Mouse (Mus musculus): ENCODE measurements around the gene Cpeb4.

Gene Cpeb4

GRCm38 (mm10) chr11:31896905-31897304 lies 24.9 kb downstream of the Cpeb4 start:
- peak in 1 of 2 experiments; percentile 56 for DNase-seq (ENCODE audit: low spot score in 2 of 2)

- DNase-seq (ENCODE audit: low spot score in 2 of 2), result no peak
Measured at GRCm38 (mm10) chr11:31899166-31899565, 27.2 kb downstream of the Cpeb4 start.

- no peak for DNase-seq (ENCODE audit: low spot score in 2 of 2)
Measured at GRCm38 (mm10) chr11:31900736-31901135, 28.7 kb downstream of the Cpeb4 start.

- DNase-seq (ENCODE audit: low spot score in 2 of 2), result no peak
Measured at GRCm38 (mm10) chr11:31902251-31903001, 30.4 kb downstream of the Cpeb4 start.

- DNase-seq (ENCODE audit: low spot score in 2 of 2), result no peak
Measured at GRCm38 (mm10) chr11:31906499-31906898, 34.5 kb downstream of the Cpeb4 start.

GRCm38 (mm10) chr11:31907650-31908049 lies 35.6 kb downstream of the Cpeb4 start:
- DNase-seq (ENCODE audit: low spot score in 2 of 2), result no peak

GRCm38 (mm10) chr11:31912958-31913357 lies 40.9 kb downstream of the Cpeb4 start:
- DNase-seq (ENCODE audit: low spot score in 2 of 2), result no peak

GRCm38 (mm10) chr11:31917769-31918168 lies 45.8 kb downstream of the Cpeb4 start:
- no peak for DNase-seq (ENCODE audit: low spot score in 2 of 2)

- DNase-seq (ENCODE audit: low spot score in 2 of 2), result no peak
Measured at GRCm38 (mm10) chr11:31930051-31930450, 58.0 kb downstream of the Cpeb4 start.

- DNase-seq (ENCODE audit: low spot score in 2 of 2), result no peak
Measured at GRCm38 (mm10) chr11:31935652-31936051, 63.6 kb downstream of the Cpeb4 start.

- DNase-seq (ENCODE audit: low spot score in 2 of 2), result no peak
Measured at GRCm38 (mm10) chr11:31936910-31937525, 65.0 kb downstream of the Cpeb4 start.

- DNase-seq (ENCODE audit: low spot score in 2 of 2), result no peak
Measured at GRCm38 (mm10) chr11:31940898-31941639, 69.1 kb downstream of the Cpeb4 start.

- DNase-seq (ENCODE audit: low spot score in 2 of 2), result no peak
Measured at GRCm38 (mm10) chr11:31941640-31942638, 69.9 kb downstream of the Cpeb4 start.

- DNase-seq (ENCODE audit: low spot score in 2 of 2), result no peak
Measured at GRCm38 (mm10) chr11:31945471-31945870, 73.5 kb downstream of the Cpeb4 start.

GRCm38 (mm10) chr11:31948462-31949330 lies 76.7 kb downstream of the Cpeb4 start:
- no peak for DNase-seq (ENCODE audit: low spot score in 2 of 2)

GRCm38 (mm10) chr11:31949331-31949785 lies 77.3 kb downstream of the Cpeb4 start:
- DNase-seq (ENCODE audit: low spot score in 2 of 2), result peak; percentile 33 to 65

- DNase-seq (ENCODE audit: low spot score in 2 of 2), result no peak
Measured at GRCm38 (mm10) chr11:31960071-31960470, 88.1 kb downstream of the Cpeb4 start.

- DNase-seq (ENCODE audit: low spot score in 2 of 2), result no peak
Measured at GRCm38 (mm10) chr11:31963993-31964392, 92.0 kb downstream of the Cpeb4 start.

- no peak for DNase-seq (ENCODE audit: low spot score in 2 of 2)
Measured at GRCm38 (mm10) chr11:31965256-31966134, 93.5 kb downstream of the Cpeb4 start, which contains the start of gene 4930524B15Rik. 4930524B15Rik (plus strand) TSS chr11:31965592.
